Mouse (Mus musculus): Measurements from ENCODE around the gene Pomc.

DNA sequence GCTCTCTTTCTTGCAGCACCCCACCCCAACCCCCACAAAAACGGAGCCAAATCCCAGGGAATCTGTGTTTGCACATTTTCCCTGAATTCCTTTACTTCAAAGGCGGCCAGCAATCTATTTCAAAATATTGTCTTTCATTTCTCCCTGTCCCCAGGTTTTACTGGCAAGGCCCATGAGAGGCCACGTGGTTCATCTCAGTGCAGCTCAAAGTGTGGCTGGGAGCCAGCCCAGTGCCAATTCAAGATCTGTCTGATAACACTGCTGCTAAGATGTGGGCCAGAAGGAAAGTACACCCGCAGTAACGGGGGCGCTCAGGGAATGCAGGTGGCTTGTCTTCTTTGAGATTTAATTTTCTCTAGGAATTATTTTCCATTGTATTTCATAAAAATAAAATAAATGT lies 27.5 kb downstream of the Pomc start:
- TF ChIP-seq POLR2A (IDR thresholded peaks at IDR 0.05; ENCODE audit: borderline replicate concordance, control insufficient read depth, low read depth, low read length), result no peak
- TF ChIP-seq CTCF (IDR thresholded peaks at IDR 0.05; ENCODE audit: control insufficient read depth, insufficient read depth, low read length), result no peak

All from bone marrow, adult 2 months (tissue).